Mouse (Mus musculus): Measurements from ENCODE around the gene Traf3ip2. TPM values are rescaled to one million over a fixed set of nuclear protein-coding genes. Genes with fewer than 3 reads are reported as not detected.
A peak's percentile ranks its signal among the peaks of the same experiment; 100 is the strongest.

Traf3ip2 gene
- polyA plus RNA-seq, 1 experiment from 2014 or later: 30.6 TPM

DNA sequence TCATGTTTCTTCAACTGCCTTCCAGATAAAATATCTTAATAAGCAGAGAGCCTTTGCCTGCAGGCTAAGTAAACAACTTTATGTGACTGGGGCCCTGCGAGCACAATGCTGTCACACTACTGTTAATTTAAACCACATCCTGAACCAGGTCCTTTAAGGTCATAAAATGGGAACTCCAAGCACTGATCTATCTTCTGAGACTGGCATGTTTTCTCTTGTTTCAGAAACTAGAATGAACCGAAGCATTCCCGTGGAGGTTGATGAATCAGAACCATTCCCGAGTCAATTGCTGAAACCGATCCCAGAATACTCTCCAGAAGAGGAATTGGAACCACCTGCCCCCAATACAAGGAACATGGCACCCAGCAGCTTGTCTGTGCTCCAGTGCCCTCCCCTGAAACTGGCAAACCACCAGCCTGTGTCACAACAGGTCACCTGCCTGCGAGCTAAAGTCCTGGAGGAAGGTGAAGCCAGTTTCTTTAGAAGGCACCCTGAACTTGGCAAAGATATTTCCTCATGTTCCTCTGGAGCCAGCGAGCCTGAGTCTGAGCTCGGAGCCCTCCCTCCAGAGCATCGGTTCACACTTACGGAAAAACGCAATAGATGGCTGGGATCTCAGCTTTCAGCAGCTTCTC lies 13.0 kb downstream of the Traf3ip2 start:
- Histone ChIP-seq H3K27me3 (replicated peaks; ENCODE audit: insufficient read depth, low read length) (no peaks in the 10 kb centered on the region), H3K4me3 (ENCODE audit: low read depth, low read length) (no peak overlapping the region), H3K4me1 (ENCODE audit: insufficient read depth, low read depth, low read length) (peaks cover 14% of the 10 kb centered on the region; the same call in 1 of the 2 replicates), H3K4me2 (replicated peaks; ENCODE audit: low read depth, low read length) (no peak overlapping the region), H3K36me3 (ENCODE audit: insufficient read depth, low read length) (peaks cover 4% of the 10 kb centered on the region; the same call in 1 of the 2 replicates), H3K9me3 (ENCODE audit: low read length) (no peaks in the 10 kb centered on the region), H3K9ac (replicated peaks; ENCODE audit: low read depth) (no peak overlapping the region), H3K27ac (ENCODE audit: low read length) (no peak overlapping the region)
- no peak for TF ChIP-seq CTCF (IDR thresholded peaks at IDR 0.05)
- no peak for TF ChIP-seq EP300 (IDR thresholded peaks at IDR 0.05)
- 43% methylated on average over 11 of the region's 11 CpGs for WGBS
- DNase-seq (ENCODE audit: low spot score): peak; percentile 37
- no peak for ATAC-seq

DNA sequence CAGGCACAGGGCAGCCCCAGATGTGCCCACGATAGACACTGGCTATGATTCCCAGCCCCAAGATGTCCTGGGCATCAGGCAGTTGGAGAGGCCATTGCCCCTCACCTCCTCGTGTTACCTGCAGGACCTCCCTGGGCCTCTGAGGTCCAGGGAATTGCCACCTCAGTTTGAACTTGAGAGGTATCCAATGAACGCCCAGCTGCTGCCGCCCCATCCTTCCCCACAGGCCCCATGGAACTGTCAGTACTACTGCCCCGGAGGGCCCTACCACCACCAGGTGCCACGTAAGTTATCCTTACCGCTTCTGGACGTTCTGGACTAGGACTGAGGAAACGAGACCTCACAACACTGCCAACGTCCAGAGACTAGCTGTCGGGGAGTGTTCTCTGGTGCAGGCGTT lies 13.6 kb downstream of the Traf3ip2 start:
- no peak for DNase-seq (ENCODE audit: low spot score)
- Histone ChIP-seq H3K9me3 (ENCODE audit: low read length) (no peaks in the 10 kb centered on the region), H3K4me1 (ENCODE audit: insufficient read depth, low read depth, low read length) (peaks cover 14% of the 10 kb centered on the region; the same call in 1 of the 2 replicates), H3K4me3 (ENCODE audit: low read depth, low read length) (no peak overlapping the region), H3K36me3 (ENCODE audit: insufficient read depth, low read length) (peaks cover 4% of the 10 kb centered on the region; the same call in 1 of the 2 replicates), H3K4me2 (replicated peaks; ENCODE audit: low read depth, low read length) (no peak overlapping the region), H3K27ac (ENCODE audit: low read length) (no peak overlapping the region), H3K9ac (replicated peaks; ENCODE audit: low read depth) (no peak overlapping the region), H3K27me3 (replicated peaks; ENCODE audit: insufficient read depth, low read length) (no peaks in the 10 kb centered on the region)
- 84% methylated on average over 12 of the region's 12 CpGs for WGBS
- ATAC-seq: no peak
- no peak for TF ChIP-seq CTCF (IDR thresholded peaks at IDR 0.05)
- TF ChIP-seq EP300 (IDR thresholded peaks at IDR 0.05): no peak

DNA sequence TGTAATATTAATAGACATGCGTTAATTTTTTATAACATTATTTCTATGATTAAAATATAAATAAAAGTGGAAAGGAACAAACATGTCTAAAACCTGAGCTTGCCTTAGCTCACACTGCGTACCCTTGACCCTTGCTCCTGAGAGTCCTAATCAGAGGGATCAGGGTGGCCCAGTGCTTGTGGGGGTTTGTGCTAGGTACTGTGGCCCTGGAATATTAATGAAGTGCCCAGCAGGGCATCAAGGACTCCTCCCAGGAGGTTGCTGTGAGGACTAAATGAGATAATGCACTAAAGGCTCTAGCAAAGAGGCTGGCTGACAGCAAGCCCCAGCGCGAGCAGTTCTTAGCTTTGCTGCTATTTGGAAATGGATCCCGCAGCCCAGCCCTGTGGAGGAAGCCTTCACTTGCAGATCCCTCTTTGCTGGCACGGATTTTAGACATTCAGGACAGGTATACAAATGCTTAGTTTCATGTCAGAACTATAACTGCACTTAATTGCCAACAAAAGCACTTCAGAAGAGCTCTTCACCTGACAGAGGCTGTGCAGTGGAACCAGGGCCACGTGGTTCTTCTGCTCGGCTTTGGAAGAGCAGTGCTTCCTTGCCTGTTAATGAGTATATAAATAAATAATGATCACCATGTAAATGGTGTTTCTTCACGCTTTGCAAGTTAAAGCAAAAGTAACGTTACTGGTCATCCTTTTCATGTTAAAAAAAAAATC lies 16.2 kb downstream of the Traf3ip2 start:
- Histone ChIP-seq H3K4me1 (ENCODE audit: insufficient read depth, low read depth, low read length) (peaks cover 14% of the 10 kb centered on the region; the same call in 1 of the 2 replicates), H3K9me3 (ENCODE audit: low read length) (no peaks in the 10 kb centered on the region), H3K27ac (ENCODE audit: low read length) (peak overlapping the region; percentile 71), H3K9ac (replicated peaks; ENCODE audit: low read depth) (no peak overlapping the region), H3K36me3 (ENCODE audit: insufficient read depth, low read length) (peaks cover 4% of the 10 kb centered on the region; the same call in 1 of the 2 replicates), H3K27me3 (replicated peaks; ENCODE audit: insufficient read depth, low read length) (no peaks in the 10 kb centered on the region), H3K4me2 (replicated peaks; ENCODE audit: low read depth, low read length) (no peak overlapping the region), H3K4me3 (ENCODE audit: low read depth, low read length) (no peak overlapping the region)
- ATAC-seq (no peak), DNase-seq (ENCODE audit: low spot score) (no peak)
- WGBS: 39% methylated on average over 10 of the region's 10 CpGs
- no peak for TF ChIP-seq EP300 (IDR thresholded peaks at IDR 0.05)
- TF ChIP-seq CTCF (IDR thresholded peaks at IDR 0.05): no peak

DNA sequence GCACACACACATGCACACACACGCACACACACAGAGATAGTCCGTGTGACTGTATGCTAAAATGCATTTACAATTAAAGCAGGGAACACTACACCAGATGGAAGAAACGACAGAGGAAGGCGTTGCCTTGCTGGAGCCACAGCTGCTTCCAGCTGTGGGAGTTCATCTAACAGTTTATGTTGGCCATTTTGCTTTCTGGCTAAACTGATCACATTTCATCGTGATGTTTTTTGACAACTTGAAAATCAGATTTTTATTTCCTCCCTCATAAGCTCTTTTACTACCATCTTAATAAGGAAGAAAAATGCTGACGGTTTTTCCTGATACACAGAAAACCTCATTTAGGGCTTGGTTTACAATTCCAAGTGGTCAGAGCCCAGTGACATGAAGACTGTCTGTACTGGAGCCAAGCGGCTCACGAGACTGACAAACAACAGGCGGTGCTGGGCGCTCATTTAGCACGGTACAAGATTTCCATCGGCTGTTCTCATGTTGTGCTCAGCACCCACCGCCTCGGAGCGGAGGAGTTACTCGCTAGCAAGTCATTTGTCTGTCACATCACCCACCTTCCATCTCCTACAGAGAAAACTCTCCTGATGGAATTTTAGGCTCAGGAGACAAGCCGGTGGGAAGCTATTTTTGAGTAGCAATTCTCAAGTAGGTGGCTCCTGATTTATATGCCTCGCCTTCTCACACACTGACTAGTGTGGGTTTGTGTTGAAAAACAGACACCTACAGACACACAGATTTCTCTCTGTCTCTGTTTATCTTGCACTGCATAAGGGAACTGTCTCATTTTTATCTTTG lies 17.2 kb downstream of the Traf3ip2 start:
- ATAC-seq: peak; percentile 87

DNA sequence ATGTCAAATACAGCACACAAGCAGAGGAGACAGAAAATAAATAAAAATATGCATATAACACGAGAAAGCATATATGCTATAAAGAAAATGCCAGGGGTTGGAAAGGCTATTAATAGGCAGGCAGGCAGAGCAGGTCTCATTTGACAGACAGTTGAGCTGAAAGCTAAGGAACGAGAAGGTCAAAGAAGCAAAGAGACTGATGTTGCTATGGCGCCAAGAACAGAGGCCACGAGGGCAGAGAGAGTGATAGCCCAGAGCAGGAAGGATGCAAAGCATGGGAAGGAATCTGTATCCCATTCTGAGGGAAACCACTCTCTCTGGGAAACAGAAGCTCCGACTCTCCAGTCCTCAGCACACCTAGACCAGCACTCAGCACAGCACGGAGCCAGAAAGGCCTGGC lies 18.1 kb downstream of the Traf3ip2 start:
- Histone ChIP-seq H3K9me3 (ENCODE audit: low read length) (no peaks in the 10 kb centered on the region), H3K27me3 (replicated peaks; ENCODE audit: insufficient read depth, low read length) (no peaks in the 10 kb centered on the region), H3K4me1 (ENCODE audit: insufficient read depth, low read depth, low read length) (peaks cover 5% of the 10 kb centered on the region; the same call in 1 of the 2 replicates), H3K4me3 (ENCODE audit: low read depth, low read length) (no peak overlapping the region), H3K4me2 (replicated peaks; ENCODE audit: low read depth, low read length) (no peak overlapping the region), H3K27ac (ENCODE audit: low read length) (peak overlapping the region; percentile 29; the same call in 1 of the 2 replicates), H3K36me3 (ENCODE audit: insufficient read depth, low read length) (peaks cover 4% of the 10 kb centered on the region), H3K9ac (replicated peaks; ENCODE audit: low read depth) (no peak overlapping the region)
- no peak for DNase-seq (ENCODE audit: low spot score)
- TF ChIP-seq EP300 (IDR thresholded peaks at IDR 0.05) (no peak), CTCF (IDR thresholded peaks at IDR 0.05) (no peak)
- 52% methylated on average over 6 of the region's 6 CpGs for WGBS
- no peak for ATAC-seq

More for the DNA sequence above, 17.2 kb downstream of the Traf3ip2 start:
- no peak overlapping the region for H3K4me2 ChIP-seq (replicated peaks; ENCODE audit: low read depth, low read length)
- H3K36me3 ChIP-seq (ENCODE audit: insufficient read depth, low read length): peaks cover 4% of the 10 kb centered on the region; the same call in 1 of the 2 replicates
- TF ChIP-seq EP300 (IDR thresholded peaks at IDR 0.05) (peak; percentile 55; the same call in 1 of the 2 replicates), CTCF (IDR thresholded peaks at IDR 0.05) (0 out of 2 replicates have a peak, but pooled peaks have one; percentile 9)
- 42% methylated on average over 18 of the region's 18 CpGs for WGBS
- H3K9ac ChIP-seq (replicated peaks; ENCODE audit: low read depth): no peak overlapping the region
- H3K9me3 ChIP-seq (ENCODE audit: low read length): no peaks in the 10 kb centered on the region
- no peaks in the 10 kb centered on the region for H3K27me3 ChIP-seq (replicated peaks; ENCODE audit: insufficient read depth, low read length)
- H3K4me1 ChIP-seq (ENCODE audit: insufficient read depth, low read depth, low read length): peaks cover 11% of the 10 kb centered on the region; the same call in 1 of the 2 replicates
- peak; percentile 92 for DNase-seq (ENCODE audit: low spot score)
- no peak overlapping the region for H3K4me3 ChIP-seq (ENCODE audit: low read depth, low read length)
- peak overlapping the region; percentile 71 for H3K27ac ChIP-seq (ENCODE audit: low read length)

DNA sequence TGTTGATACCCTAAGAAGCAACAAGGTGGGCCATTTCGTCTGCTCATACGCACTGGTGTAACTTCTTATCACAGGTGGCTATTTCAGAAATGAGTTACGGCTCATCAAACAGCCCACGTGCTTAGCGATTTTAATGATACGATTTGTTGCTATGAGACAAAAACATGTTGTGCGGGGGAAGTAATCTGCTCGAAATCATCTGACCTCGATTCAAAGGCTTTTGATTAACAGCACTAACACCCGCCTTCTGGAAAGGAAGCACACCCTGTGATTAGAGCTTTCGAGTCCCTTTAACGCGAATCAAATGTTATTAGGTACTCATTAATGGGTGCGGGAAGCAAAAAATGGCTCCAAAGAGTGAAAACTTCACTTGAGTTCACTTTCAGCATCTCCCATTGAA lies 18.9 kb downstream of the Traf3ip2 start:
- Histone ChIP-seq H3K27ac (ENCODE audit: low read length) (no peak overlapping the region), H3K4me1 (ENCODE audit: insufficient read depth, low read depth, low read length) (peaks cover 5% of the 10 kb centered on the region; the same call in 1 of the 2 replicates), H3K4me2 (replicated peaks; ENCODE audit: low read depth, low read length) (no peak overlapping the region), H3K9me3 (ENCODE audit: low read length) (no peaks in the 10 kb centered on the region), H3K27me3 (replicated peaks; ENCODE audit: insufficient read depth, low read length) (no peaks in the 10 kb centered on the region), H3K36me3 (ENCODE audit: insufficient read depth, low read length) (no peaks in the 10 kb centered on the region; the same call in 1 of the 2 replicates), H3K9ac (replicated peaks; ENCODE audit: low read depth) (no peak overlapping the region), H3K4me3 (ENCODE audit: low read depth, low read length) (no peak overlapping the region)
- ATAC-seq (no peak), DNase-seq (ENCODE audit: low spot score) (no peak)
- WGBS: 84% methylated on average over 14 of the region's 14 CpGs
- TF ChIP-seq CTCF (IDR thresholded peaks at IDR 0.05): no peak
- no peak for TF ChIP-seq EP300 (IDR thresholded peaks at IDR 0.05)
